Mouse (Mus musculus) Muller cell, postnatal 12 days (primary cell): ENCODE measurements around the gene Sh3rf3.

Experiments
- DNase-seq: peaks from one replicate; pipeline ENCODE4 v3.0.0-alpha.2; 2015; ENCODE audit errors: inconsistent ontology term

Sh3rf3 gene

GRCm38 (mm10) chr10:58813081-58813800, at the start of gene Sh3rf3:
Sh3rf3 (plus strand) TSS chr10:58813359.
- DNase-seq: peak; percentile 63

- no peak for DNase-seq
These were observed 24.5 kb upstream of the Sh3rf3 start for GRCm38 (mm10) chr10:58788486-58789274.

GRCm38 (mm10) chr10:58797555-58797954, 15.6 kb upstream of the Sh3rf3 start:
- no peak for DNase-seq

- DNase-seq: no peak
These were observed 15.0 kb upstream of the Sh3rf3 start for GRCm38 (mm10) chr10:58798156-58798555.

GRCm38 (mm10) chr10:58800996-58801433, 12.1 kb upstream of the Sh3rf3 start:
- DNase-seq: no peak

GRCm38 (mm10) chr10:58802391-58802790, 10.8 kb upstream of the Sh3rf3 start:
- no peak for DNase-seq

- DNase-seq: no peak
These were observed 5.2 kb upstream of the Sh3rf3 start for GRCm38 (mm10) chr10:58807956-58808355.

- DNase-seq: no peak
These were observed 3.0 kb upstream of the Sh3rf3 start for GRCm38 (mm10) chr10:58810181-58810580.

- peak; percentile 98 for DNase-seq
These were observed 714 bp upstream of the Sh3rf3 start for GRCm38 (mm10) chr10:58812210-58813080.

GRCm38 (mm10) chr10:58813801-58814191, 637 bp downstream of the Sh3rf3 start:
- peak; percentile 66 for DNase-seq

GRCm38 (mm10) chr10:58814486-58814885, 1.3 kb downstream of the Sh3rf3 start:
- DNase-seq: peak; percentile 62

- no peak for DNase-seq
These were observed 10.9 kb downstream of the Sh3rf3 start for GRCm38 (mm10) chr10:58824016-58824568.

- peak; percentile 69 for DNase-seq
These were observed 16.3 kb downstream of the Sh3rf3 start for GRCm38 (mm10) chr10:58829251-58830111.

- DNase-seq: no peak
These were observed 20.0 kb downstream of the Sh3rf3 start for GRCm38 (mm10) chr10:58833146-58833545.

- peak; percentile 53 for DNase-seq
These were observed 20.6 kb downstream of the Sh3rf3 start for GRCm38 (mm10) chr10:58833741-58834178.

GRCm38 (mm10) chr10:58836391-58836790, 23.2 kb downstream of the Sh3rf3 start:
- DNase-seq: no peak

GRCm38 (mm10) chr10:58837504-58837903, 24.3 kb downstream of the Sh3rf3 start:
- peak; percentile 84 for DNase-seq

- DNase-seq: no peak
These were observed 28.8 kb downstream of the Sh3rf3 start for GRCm38 (mm10) chr10:58841945-58842344.

GRCm38 (mm10) chr10:58843100-58843499, 29.9 kb downstream of the Sh3rf3 start:
- no peak for DNase-seq

GRCm38 (mm10) chr10:58848127-58848526, 35.0 kb downstream of the Sh3rf3 start:
- no peak for DNase-seq

- DNase-seq: no peak
These were observed 35.4 kb downstream of the Sh3rf3 start for GRCm38 (mm10) chr10:58848536-58848935.
